Mouse (Mus musculus) liver, embryonic 14.5 days (tissue): ENCODE measurements around the gene Gjd3. TPM values are rescaled to one million over a fixed set of nuclear protein-coding genes. Genes with fewer than 3 reads are reported as not detected.

Experiments
- ATAC-seq: fragments of 200-750 bp; cut with Nextera tagmentation; 2 replicates; pipeline ENCODE4 v1.8.0; 2017; ENCODE audit warnings: moderate number of reproducible peaks, mild to moderate bottlenecking, moderate library complexity; ENCODE audit not compliant: insufficient read depth
- DNase-seq, 3 experiments: peaks; one replicate each; pipeline ENCODE4 v3.0.0-alpha.2; 2012 to 2013; ENCODE audit warnings: low read depth in 3 of 3, low spot score in 3 of 3
- H3K27ac ChIP-seq: fragments of 300-500 bp; sonication (generic); 2 replicates; pipeline ENCODE4 v1.5.1; 2014; ENCODE audit warnings: moderate library complexity, mild to moderate bottlenecking, control low read depth, inconsistent platforms
- H3K27me3 ChIP-seq: fragments of 300-500 bp; sonication (generic); 2 replicates; pipeline ENCODE4 v1.6.1; 2014; ENCODE audit warnings: mild to moderate bottlenecking, low read length, moderate library complexity; ENCODE audit not compliant: control insufficient read depth, insufficient read depth
- H3K36me3 ChIP-seq: fragments of 300-500 bp; sonication (generic); replicated peaks from 2 replicates; pipeline ENCODE4 v1.6.1; 2014; ENCODE audit warnings: low read depth; ENCODE audit not compliant: control insufficient read depth, insufficient read depth
- H3K4me1 ChIP-seq, 2 experiments: fragments of 200-500 bp in 1 of 2; fragments of 300-500 bp in 1 of 2; sonication (generic) in 1 of 2; replicated peaks; 2 replicates each; pipeline ENCODE4 v1.6.1; 2012 to 2014; ENCODE audit warnings: antibody characterized with exemption in 1 of 2, inconsistent platforms in 1 of 2, low read length in 1 of 2; ENCODE audit not compliant: control insufficient read depth in 2 of 2, insufficient read depth in 2 of 2
- H3K4me2 ChIP-seq: fragments of 300-500 bp; sonication (generic); 2 replicates; pipeline ENCODE4 v1.6.1; 2014; ENCODE audit warnings: low read depth, mild to moderate bottlenecking, control low read depth, moderate library complexity
- H3K4me3 ChIP-seq, 2 experiments: fragments of 200-500 bp in 1 of 2; fragments of 300-500 bp in 1 of 2; sonication (generic) in 1 of 2; 2 replicates each; pipeline ENCODE4 v1.5.1; 2012 to 2014; ENCODE audit warnings: low read depth in 2 of 2, low read length in 2 of 2, mild to moderate bottlenecking in 2 of 2, control low read depth in 1 of 2, inconsistent platforms in 1 of 2, moderate library complexity in 1 of 2; ENCODE audit not compliant: insufficient read depth in 1 of 2
- H3K9ac ChIP-seq: fragments of 300-500 bp; sonication (generic); replicated peaks from 2 replicates; pipeline ENCODE4 v1.6.1; 2014; ENCODE audit warnings: mild to moderate bottlenecking, control low read depth, moderate library complexity
- H3K9me3 ChIP-seq: fragments of 300-500 bp; sonication (generic); 2 replicates; pipeline ENCODE4 v1.6.1; 2016; ENCODE audit warnings: low read length, mixed read lengths; ENCODE audit not compliant: control insufficient read depth
- CTCF ChIP-seq: IDR thresholded peaks from 2 replicates; pipeline ENCODE4 v1.5.1; 2016; ENCODE audit warnings: antibody characterized with exemption, low read depth, control low read depth
- EP300 ChIP-seq: IDR thresholded peaks from 2 replicates; pipeline ENCODE4 v1.6.1; 2016; ENCODE audit warnings: antibody characterized with exemption, low read depth
- WGBS: fragments of 180-500 bp; shearing (Covaris S2); extraction: QIAGEN DNeasy Blood & Tissue Kit; methylation state at CpG from one replicate; pipeline ENCODE4 v1.1.7; 2014; ENCODE audit not compliant: insufficient replicate concordance; 5-methylcytosine and 5-hydroxymethylcytosine counted together
- polyA plus RNA-seq, 2 experiments: library from polyadenylated mRNA; depleted of rRNA in 1 of 2; stranded (reverse) in 1 of 2; unstranded in 1 of 2; fragments of >200 nt; fragmentation: Nextera tagmentation in 1 of 2; extraction: Ambion mirVana in 1 of 2; gene quantifications; 2 replicates each; pipeline versions ENCODE4 v1.2.1 to v1.2.3; 2012 to 2014

Gjd3 gene
- polyA plus RNA-seq, 2 experiments, result not detected

DNA sequence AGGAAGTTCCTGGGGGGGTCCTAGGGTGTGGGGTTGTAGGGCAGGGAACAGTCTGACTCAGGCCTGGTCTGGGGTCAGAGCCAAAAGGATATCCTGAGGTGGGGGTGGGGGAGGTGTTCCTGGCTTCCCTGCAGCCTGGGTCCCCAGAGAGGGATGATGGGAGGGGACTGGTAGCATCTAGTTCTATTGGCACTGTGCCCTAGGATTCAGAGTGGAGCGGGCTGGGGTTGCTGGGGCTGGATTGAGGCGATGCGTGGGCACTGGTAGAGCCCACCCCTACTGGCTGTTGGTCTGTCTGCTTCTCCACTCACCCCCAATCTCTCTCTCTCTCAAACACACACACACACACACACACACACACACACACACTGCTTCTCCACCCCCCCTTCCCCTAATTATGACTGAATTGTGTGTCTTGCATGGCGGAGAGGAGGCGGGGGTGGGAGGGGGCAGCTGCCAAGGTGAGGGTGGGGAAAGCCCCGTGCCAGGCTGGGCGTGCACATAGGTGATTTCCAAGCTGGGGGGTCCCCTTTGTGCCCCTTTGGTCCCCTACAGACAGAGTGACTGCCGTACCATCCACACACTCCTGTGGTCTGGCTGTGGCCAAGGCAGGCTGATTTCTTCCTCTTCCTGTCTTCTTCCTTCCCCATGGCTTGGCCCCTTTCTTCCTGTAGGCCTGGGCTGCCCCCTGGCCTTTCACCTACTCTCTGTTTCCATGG, 39.7 kb downstream of the Gjd3 start:
- Histone ChIP-seq H3K4me2 (peak overlapping the region; percentile 16; the same call in 1 of the 2 replicates), H3K27ac (no peak overlapping the region), H3K27me3 (peaks cover 11% of the 10 kb centered on the region), H3K4me3 (no peak overlapping the region), H3K4me1 (peaks cover 3 to 56% of the 10 kb centered on the region in 2 experiments; a peak in 3 of 4 replicates), H3K36me3 (no peaks in the 10 kb centered on the region), H3K9me3 (no peaks in the 10 kb centered on the region), H3K9ac (no peak overlapping the region)
- TF ChIP-seq EP300 (no peak), CTCF (no peak)
- 60% methylated on average over 8 of the region's 8 CpGs for WGBS
- DNase-seq (no peak), ATAC-seq (no peak)

DNA sequence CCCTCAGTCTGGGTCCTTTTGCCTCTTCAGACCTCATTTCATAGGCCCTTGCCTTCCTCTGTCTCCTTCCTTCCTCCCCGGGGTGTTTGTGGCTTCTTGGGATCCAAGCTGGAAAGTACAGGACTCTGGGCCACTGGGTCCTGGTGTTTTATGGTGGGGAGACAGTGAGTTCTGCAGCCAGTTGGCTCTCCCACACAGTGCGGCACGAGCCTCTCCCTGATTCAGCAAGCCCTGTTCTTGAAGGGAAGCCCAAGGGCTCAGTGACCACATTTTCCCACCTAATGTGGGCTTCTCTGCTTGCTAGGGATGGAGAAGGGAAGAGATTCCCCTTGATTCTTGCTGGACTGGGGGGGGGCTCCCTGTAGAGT, 40.3 kb downstream of the Gjd3 start:
- Histone ChIP-seq H3K36me3 (no peaks in the 10 kb centered on the region), H3K27ac (peak overlapping the region; percentile 43; the same call in 1 of the 2 replicates), H3K4me1 (peaks cover 3 to 50% of the 10 kb centered on the region in 2 experiments; a peak in 3 of 4 replicates), H3K9ac (no peak overlapping the region), H3K4me2 (peak overlapping the region; percentile 73), H3K27me3 (peaks cover 16% of the 10 kb centered on the region), H3K4me3 (peak overlapping the region in 1 of 2 experiments; percentile 73; a peak in 1 of 4 replicates), H3K9me3 (no peaks in the 10 kb centered on the region)
- TF ChIP-seq EP300, result no peak
- TF ChIP-seq CTCF, result no peak
- WGBS, result 28% methylated on average over 3 of the region's 3 CpGs
- DNase-seq, result no peak
- ATAC-seq, result no peak

GRCm38 (mm10) chr11:98941826-98942550, 40.8 kb downstream of the Gjd3 start:
- Histone ChIP-seq H3K27ac (peak overlapping the region; percentile 43), H3K27me3 (peaks cover 19% of the 10 kb centered on the region), H3K4me1 (peaks cover 3 to 47% of the 10 kb centered on the region in 2 experiments; a peak in 2 of 4 replicates), H3K9me3 (no peaks in the 10 kb centered on the region), H3K36me3 (no peaks in the 10 kb centered on the region), H3K4me3 (peak overlapping the region; percentile 42 to 73), H3K4me2 (peak overlapping the region; percentile 73), H3K9ac (peak overlapping the region; percentile 50; the same call in 1 of the 2 replicates)
- 5% methylated on average over 15 of the region's 15 CpGs for WGBS
- ATAC-seq, result peak; percentile 46
- TF ChIP-seq CTCF (no peak), EP300 (no peak)
- DNase-seq, result peak; percentile 62 to 73 (median 64)

GRCm38 (mm10) chr11:98941341-98941825, 41.4 kb downstream of the Gjd3 start:
- Histone ChIP-seq H3K4me3 (peak overlapping the region; percentile 42 to 73), H3K9ac (peak overlapping the region; percentile 50; the same call in 1 of the 2 replicates), H3K4me1 (peaks cover 5 to 47% of the 10 kb centered on the region in 2 experiments; a peak in 3 of 4 replicates), H3K27me3 (peaks cover 25% of the 10 kb centered on the region), H3K36me3 (no peaks in the 10 kb centered on the region), H3K9me3 (no peaks in the 10 kb centered on the region), H3K27ac (no peak overlapping the region; the same call in none of the 2 replicates), H3K4me2 (peak overlapping the region; percentile 73)
- ATAC-seq (no peak), DNase-seq (no peak)
- TF ChIP-seq CTCF, result no peak
- TF ChIP-seq EP300, result no peak
- whole genome bisulfite sequencing, result 6% methylated on average over 12 of the region's 12 CpGs

- H3K27me3 ChIP-seq, result peaks cover 31% of the 10 kb centered on the region
- 51% methylated on average over 3 of the region's 3 CpGs for WGBS
- peak overlapping the region; percentile 73 for H3K4me2 ChIP-seq
- no peak overlapping the region for H3K9ac ChIP-seq
- ATAC-seq (no peak), DNase-seq (no peak)
- H3K9me3 ChIP-seq, result no peaks in the 10 kb centered on the region
- TF ChIP-seq EP300 (no peak), CTCF (no peak)
- no peaks in the 10 kb centered on the region for H3K36me3 ChIP-seq
- H3K4me1 ChIP-seq, result peaks cover 5 to 46% of the 10 kb centered on the region in 2 experiments; a peak in 3 of 4 replicates
- no peak overlapping the region for H3K27ac ChIP-seq
- no peak overlapping the region for H3K4me3 ChIP-seq
These were observed 42.0 kb downstream of the Gjd3 start for GRCm38 (mm10) chr11:98940776-98941175.
